Mouse (Mus musculus) heart, postnatal 0 days (tissue): ENCODE measurements around the gene Ets2. TPM values are rescaled to one million over a fixed set of nuclear protein-coding genes. Genes with fewer than 3 reads are reported as not detected.

Experiments used
- ATAC-seq: fragments of 200-750 bp; cut with Nextera tagmentation; 2 replicates; pipeline ENCODE4 v1.8.0; 2017; ENCODE audit warnings: low read depth, moderate number of reproducible peaks, moderate library complexity; ENCODE audit not compliant: insufficient read depth
- DNase-seq: peaks from one replicate; pipeline ENCODE4 v3.0.0-alpha.2; 2016; ENCODE audit warnings: low spot score
- H3K27ac ChIP-seq: fragments of 300-500 bp; sonication (generic); 2 replicates; pipeline ENCODE4 v1.5.1; 2014; ENCODE audit warnings: low read depth, mild to moderate bottlenecking
- H3K27me3 ChIP-seq: fragments of 300-500 bp; sonication (generic); 2 replicates; pipeline ENCODE4 v1.6.1; 2014; ENCODE audit warnings: low read length, mixed read lengths; ENCODE audit not compliant: control insufficient read depth, insufficient read depth
- H3K36me3 ChIP-seq: fragments of 300-500 bp; sonication (generic); replicated peaks from 2 replicates; pipeline ENCODE4 v1.6.1; 2014; ENCODE audit warnings: low read length, mixed read lengths; ENCODE audit not compliant: control insufficient read depth, insufficient read depth
- H3K4me1 ChIP-seq: fragments of 300-500 bp; sonication (generic); 2 replicates; pipeline ENCODE4 v1.6.1; 2014; ENCODE audit warnings: antibody characterized with exemption; ENCODE audit not compliant: control insufficient read depth, insufficient read depth
- H3K4me2 ChIP-seq: fragments of 300-500 bp; sonication (generic); 2 replicates; pipeline ENCODE4 v1.6.1; 2014; ENCODE audit warnings: low read depth, mild to moderate bottlenecking, low read length, moderate library complexity
- H3K4me3 ChIP-seq: fragments of 300-500 bp; sonication (generic); 2 replicates; pipeline ENCODE4 v1.5.1; 2014; ENCODE audit warnings: low read depth, low read length
- H3K9ac ChIP-seq: fragments of 300-500 bp; sonication (generic); replicated peaks from 2 replicates; pipeline ENCODE4 v1.6.1; 2014; ENCODE audit warnings: low read depth, low read length, mixed read lengths
- H3K9me3 ChIP-seq: fragments of 300-500 bp; sonication (generic); replicated peaks from 2 replicates; pipeline ENCODE4 v1.6.1; 2016; ENCODE audit warnings: low read length; ENCODE audit not compliant: control insufficient read depth
- CTCF ChIP-seq: IDR thresholded peaks from 2 replicates; pipeline ENCODE4 v1.5.1; 2016; ENCODE audit warnings: antibody characterized with exemption, control low read depth, low read depth
- EP300 ChIP-seq: IDR thresholded peaks from 2 replicates; pipeline ENCODE4 v1.6.1; 2016; ENCODE audit warnings: antibody characterized with exemption, low read depth
- WGBS: fragments of 180-500 bp; shearing (Covaris S2); extraction: QIAGEN DNeasy Blood & Tissue Kit; methylation state at CpG from one replicate; pipeline ENCODE4 v1.1.7; 2014; 5-methylcytosine and 5-hydroxymethylcytosine counted together
- polyA plus RNA-seq: library from polyadenylated mRNA; unstranded; fragments of >200 nt; fragmentation: Nextera tagmentation; extraction: Ambion mirVana; gene quantifications from 2 replicates; pipeline ENCODE4 v1.2.1, GENCODE M21; 2015
- total RNA-seq: library from RNA; depleted of rRNA; stranded (reverse); fragments of >200 nt; gene quantifications from 2 replicates; pipeline ENCODE4 v1.2.3, GENCODE M21; 2014; ENCODE audit warnings: low replicate concordance

Ets2 gene
- total and polyA plus RNA-seq, 2 experiments from 2014 or later: 44.0 to 61.2 TPM

DNA sequence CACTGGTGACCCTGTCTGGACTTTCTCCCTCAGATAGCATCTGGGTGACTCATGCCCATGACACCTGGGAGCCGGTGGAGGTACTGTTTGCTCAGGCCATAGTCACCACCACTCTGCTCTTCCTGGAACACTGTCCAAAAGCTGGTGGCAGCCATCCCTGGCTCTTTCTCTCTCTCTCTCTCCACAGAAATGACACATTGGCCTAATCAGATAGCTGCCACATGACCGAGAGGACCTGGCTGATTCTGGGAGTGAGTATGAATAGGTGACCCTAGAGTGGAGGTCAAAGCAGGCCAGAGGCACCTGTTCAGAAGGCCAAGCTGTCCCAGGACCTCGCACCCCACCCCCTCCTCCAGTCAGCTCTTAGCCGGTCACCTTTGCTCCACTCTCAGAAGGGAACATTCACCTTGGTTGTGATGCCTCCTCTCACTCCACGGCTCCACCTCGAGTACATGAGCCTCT lies 19.4 kb upstream of the Ets2 start:
- H3K4me3 ChIP-seq: no peak overlapping the region
- ATAC-seq (peak; percentile 30; the same call in 1 of the 2 replicates), DNase-seq (no peak)
- no peaks in the 10 kb centered on the region for H3K4me1 ChIP-seq
- TF ChIP-seq EP300: no peak
- TF ChIP-seq CTCF: no peak
- H3K4me2 ChIP-seq: no peak overlapping the region
- no peaks in the 10 kb centered on the region for H3K36me3 ChIP-seq
- 82% methylated on average over 6 of the region's 6 CpGs for WGBS
- H3K9me3 ChIP-seq: no peaks in the 10 kb centered on the region
- H3K27ac ChIP-seq: no peak overlapping the region
- H3K27me3 ChIP-seq: no peaks in the 10 kb centered on the region
- H3K9ac ChIP-seq: no peak overlapping the region

DNA sequence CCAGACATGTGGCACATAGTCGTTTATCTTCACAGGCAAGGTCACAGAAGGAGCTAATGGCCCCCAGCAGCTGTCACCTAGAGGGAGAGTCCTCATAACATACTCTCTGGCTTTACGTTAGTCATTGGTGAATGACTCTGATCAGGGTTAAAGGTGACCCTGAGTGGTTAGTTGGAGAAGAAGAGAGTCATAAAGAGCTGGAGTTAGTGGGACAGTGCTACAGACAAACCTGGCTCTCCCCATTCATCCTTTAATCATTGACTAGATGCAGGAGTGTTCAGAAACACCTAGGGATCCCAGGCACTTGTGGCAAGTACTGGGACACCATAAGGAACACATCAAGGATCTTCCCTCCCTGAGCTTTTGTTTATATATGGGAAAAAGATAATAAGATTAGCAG lies 16.1 kb upstream of the Ets2 start:
- no peak for TF ChIP-seq EP300
- TF ChIP-seq CTCF: no peak
- ATAC-seq (no peak), DNase-seq (no peak)
- no peak overlapping the region for H3K27ac ChIP-seq
- no peaks in the 10 kb centered on the region for H3K4me1 ChIP-seq
- no peak overlapping the region for H3K4me3 ChIP-seq
- H3K4me2 ChIP-seq: no peak overlapping the region
- 36% methylated on average over 2 of the region's 2 CpGs for WGBS
- H3K36me3 ChIP-seq: no peaks in the 10 kb centered on the region
- no peaks in the 10 kb centered on the region for H3K27me3 ChIP-seq
- no peak overlapping the region for H3K9ac ChIP-seq
- H3K9me3 ChIP-seq: no peaks in the 10 kb centered on the region

DNA sequence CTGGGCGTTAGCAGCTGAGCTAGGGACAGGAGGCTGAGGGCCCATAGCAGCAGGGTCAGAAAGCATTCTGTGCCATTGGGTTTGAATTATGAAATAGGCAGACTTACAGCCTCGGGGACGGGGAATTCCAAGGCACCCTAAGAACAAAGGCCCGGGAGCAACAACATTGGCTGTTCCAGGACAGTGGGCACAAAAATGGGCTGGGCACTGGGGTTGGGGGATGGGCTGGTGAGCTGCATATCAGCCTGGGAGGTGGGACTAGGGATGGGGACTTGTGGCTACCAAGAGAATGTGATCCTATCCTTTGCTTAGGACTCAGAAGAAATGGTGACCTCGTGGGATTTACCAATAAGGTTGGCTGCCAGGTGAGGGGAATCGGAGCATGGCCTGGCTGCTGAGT lies 15.6 kb upstream of the Ets2 start:
- no peaks in the 10 kb centered on the region for H3K4me1 ChIP-seq
- 79% methylated on average over 6 of the region's 6 CpGs for WGBS
- TF ChIP-seq CTCF: no peak
- no peak for TF ChIP-seq EP300
- ATAC-seq (no peak), DNase-seq (no peak)
- H3K36me3 ChIP-seq: no peaks in the 10 kb centered on the region
- no peaks in the 10 kb centered on the region for H3K27me3 ChIP-seq
- no peak overlapping the region for H3K4me2 ChIP-seq
- no peak overlapping the region for H3K4me3 ChIP-seq
- no peaks in the 10 kb centered on the region for H3K9me3 ChIP-seq
- H3K9ac ChIP-seq: no peak overlapping the region
- no peak overlapping the region for H3K27ac ChIP-seq

DNA sequence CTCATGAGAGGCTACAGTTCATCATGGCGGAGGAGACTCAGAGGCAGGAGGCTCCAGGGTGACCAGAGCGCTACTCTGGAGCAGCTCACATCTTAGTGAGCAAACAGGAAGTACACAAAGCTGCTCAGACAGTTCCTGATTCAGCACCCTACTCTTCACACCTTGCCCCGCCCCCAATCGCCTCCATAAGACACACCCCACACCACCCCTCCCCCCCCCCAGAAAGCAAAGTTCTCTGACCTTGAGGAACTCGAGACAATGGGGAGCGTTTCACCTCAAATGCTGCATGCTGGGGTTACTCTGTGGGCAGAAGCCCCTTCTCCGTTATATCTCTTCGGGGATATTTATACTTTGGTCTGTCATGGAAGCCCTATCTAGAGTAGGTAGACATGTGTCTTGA lies 15.0 kb upstream of the Ets2 start:
- Histone ChIP-seq H3K27ac (no peak overlapping the region), H3K4me3 (no peak overlapping the region), H3K36me3 (no peaks in the 10 kb centered on the region), H3K4me2 (no peak overlapping the region), H3K9ac (no peak overlapping the region), H3K4me1 (no peaks in the 10 kb centered on the region), H3K9me3 (no peaks in the 10 kb centered on the region), H3K27me3 (no peaks in the 10 kb centered on the region)
- 94% methylated on average over 8 of the region's 8 CpGs for WGBS
- TF ChIP-seq EP300 (no peak), CTCF (no peak)
- DNase-seq (no peak), ATAC-seq (no peak)

DNA sequence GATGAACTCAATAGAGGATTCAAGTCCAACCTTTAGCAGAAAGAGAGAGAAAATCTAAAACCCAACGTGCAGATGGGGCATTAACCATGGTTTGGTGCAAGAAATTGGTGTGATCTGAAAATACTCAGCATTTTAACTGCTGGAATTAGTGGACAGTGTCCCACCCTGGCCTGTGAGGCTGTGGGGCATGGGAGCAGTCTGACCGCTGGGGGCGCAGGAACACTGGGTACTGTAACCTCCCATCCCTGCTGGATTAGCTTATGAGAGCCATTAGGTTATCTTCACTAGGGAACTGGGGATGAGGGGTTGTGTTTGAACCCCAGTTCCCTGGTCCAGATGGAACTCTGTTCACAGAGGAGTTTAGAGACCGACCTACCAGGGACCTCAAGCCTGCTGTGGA lies 13.9 kb upstream of the Ets2 start:
- H3K9me3 ChIP-seq: no peaks in the 10 kb centered on the region
- no peaks in the 10 kb centered on the region for H3K36me3 ChIP-seq
- H3K4me1 ChIP-seq: no peaks in the 10 kb centered on the region
- TF ChIP-seq CTCF: 0 out of 2 replicates have a peak, but pooled peaks have one; percentile 5
- no peak for TF ChIP-seq EP300
- ATAC-seq (no peak), DNase-seq (no peak)
- no peak overlapping the region for H3K4me3 ChIP-seq
- H3K27me3 ChIP-seq: no peaks in the 10 kb centered on the region
- H3K4me2 ChIP-seq: no peak overlapping the region
- H3K9ac ChIP-seq: no peak overlapping the region
- no peak overlapping the region for H3K27ac ChIP-seq
- WGBS: 75% methylated on average over 4 of the region's 4 CpGs

DNA sequence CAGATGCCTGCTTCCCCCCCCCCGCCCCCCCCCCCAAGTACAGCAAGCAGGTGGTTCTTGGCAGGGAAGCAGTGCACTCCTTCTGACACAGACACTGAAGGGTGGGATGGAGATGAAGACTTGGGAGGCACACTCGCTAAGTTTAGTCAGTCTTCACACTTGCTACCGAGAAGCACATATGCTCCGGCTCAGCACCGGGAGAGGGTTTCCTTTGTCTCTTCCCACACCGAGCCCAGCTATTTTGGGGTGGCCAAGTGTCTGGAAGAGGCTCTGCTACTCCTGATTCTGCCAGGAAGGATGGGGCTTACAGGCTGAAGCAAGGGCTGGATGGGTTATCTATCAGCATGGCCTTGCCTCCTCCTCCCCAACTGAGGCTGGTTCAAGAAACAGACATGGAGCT lies 5.3 kb upstream of the Ets2 start:
- ATAC-seq (no peak), DNase-seq (no peak)
- H3K9me3 ChIP-seq: no peaks in the 10 kb centered on the region
- TF ChIP-seq EP300 (no peak), CTCF (no peak)
- peaks cover 3% of the 10 kb centered on the region; the same call in 1 of the 2 replicates for H3K4me1 ChIP-seq
- H3K27ac ChIP-seq: no peak overlapping the region
- WGBS: 31% methylated on average over 6 of the region's 6 CpGs
- no peak overlapping the region for H3K4me2 ChIP-seq
- no peaks in the 10 kb centered on the region for H3K27me3 ChIP-seq
- H3K4me3 ChIP-seq: no peak overlapping the region
- H3K9ac ChIP-seq: no peak overlapping the region
- H3K36me3 ChIP-seq: no peaks in the 10 kb centered on the region
